Mouse (Mus musculus) midbrain, embryonic 10.5 days (tissue): ENCODE measurements around the gene Olfr1191-ps1. TPM values are rescaled to one million over a fixed set of nuclear protein-coding genes. Genes with fewer than 3 reads are reported as not detected.
"Not testable (repeated sequence)": the region's sequence is repeated elsewhere in the genome, so short reads cannot be mapped to it uniquely, and the experiment has no call there.

Experiments
- DNase-seq: peaks from one replicate; pipeline ENCODE4 v3.0.0-alpha.2; 2017; ENCODE audit warnings: low spot score
- H3K27ac ChIP-seq: fragments of 300-500 bp; sonication (generic); replicated peaks from 2 replicates; pipeline ENCODE4 v1.5.1; 2016; ENCODE audit warnings: mild to moderate bottlenecking
- H3K27me3 ChIP-seq: fragments of 300-500 bp; sonication (generic); 2 replicates; pipeline ENCODE4 v1.6.1; 2016; ENCODE audit warnings: low read depth, mild to moderate bottlenecking; ENCODE audit not compliant: poor library complexity, severe bottlenecking
- H3K36me3 ChIP-seq: fragments of 300-500 bp; sonication (generic); 2 replicates; pipeline ENCODE4 v1.6.1; 2016; ENCODE audit warnings: mild to moderate bottlenecking, moderate library complexity
- H3K4me1 ChIP-seq: fragments of 300-500 bp; sonication (generic); 2 replicates; pipeline ENCODE4 v1.6.1; 2016
- H3K4me3 ChIP-seq: fragments of 300-500 bp; sonication (generic); 2 replicates; pipeline ENCODE4 v1.5.1; 2016; ENCODE audit warnings: mild to moderate bottlenecking, moderate library complexity
- H3K9me3 ChIP-seq: fragments of 300-500 bp; sonication (generic); replicated peaks from 2 replicates; pipeline ENCODE4 v1.6.1; 2016; ENCODE audit warnings: mild to moderate bottlenecking
- WGBS: fragments of 180-500 bp; shearing (Covaris S2); methylation state at CpG from one replicate; pipeline ENCODE4 v1.1.7; 2016; 5-methylcytosine and 5-hydroxymethylcytosine counted together
- polyA plus RNA-seq: library from polyadenylated mRNA; unstranded; fragments of >200 nt; fragmentation: Nextera tagmentation; extraction: Ambion mirVana; gene quantifications from 2 replicates; pipeline ENCODE4 v1.2.1, GENCODE M21; 2016

The Olfr1191-ps1 gene
- polyA plus RNA-seq: not detected in 2 replicates

- 92% methylated on average over 1 of the region's 1 CpGs for WGBS
Observed at GRCm38 (mm10) chr2:88640242-88640641, at the start of gene Olfr1191-ps1. TSS of gene Olfr1191-ps1 (plus strand) at chr2:88640542.

GRCm38 (mm10) chr2:88648209-88648608 is 7.9 kb downstream of the Olfr1191-ps1 start, which contains the start of gene Olfr1192-ps1:
TSS of gene Olfr1192-ps1 (plus strand) at chr2:88648509.
- Histone ChIP-seq H3K27ac (no peak within 1 kb of the TSS), H3K27me3 (no peaks in the 10 kb centered on the region), H3K4me1 (no peaks in the 10 kb centered on the region), H3K9me3 (no peaks in the 10 kb centered on the region), H3K4me3 (no peak within 1 kb of the TSS), H3K36me3 (no peaks in the 10 kb centered on the region)
- WGBS: 55% methylated on average over 1 of the region's 1 CpGs
- DNase-seq: no peak

More at GRCm38 (mm10) chr2:88640242-88640641, at the start of gene Olfr1191-ps1:
- H3K36me3 ChIP-seq, H3K27me3 ChIP-seq, H3K4me3 ChIP-seq, DNase-seq, H3K27ac ChIP-seq, H3K4me1 ChIP-seq, H3K9me3 ChIP-seq: not testable (repeated sequence)

GRCm38 (mm10) chr2:88675328-88675727 is 35.0 kb downstream of the Olfr1191-ps1 start, which contains the start of gene Olfr1193:
TSS of gene Olfr1193 (plus strand) at chr2:88675628.
- not testable (repeated sequence) for H3K36me3 ChIP-seq, H3K27ac ChIP-seq, H3K4me1 ChIP-seq, H3K4me3 ChIP-seq, H3K9me3 ChIP-seq, H3K27me3 ChIP-seq, DNase-seq

DNA sequence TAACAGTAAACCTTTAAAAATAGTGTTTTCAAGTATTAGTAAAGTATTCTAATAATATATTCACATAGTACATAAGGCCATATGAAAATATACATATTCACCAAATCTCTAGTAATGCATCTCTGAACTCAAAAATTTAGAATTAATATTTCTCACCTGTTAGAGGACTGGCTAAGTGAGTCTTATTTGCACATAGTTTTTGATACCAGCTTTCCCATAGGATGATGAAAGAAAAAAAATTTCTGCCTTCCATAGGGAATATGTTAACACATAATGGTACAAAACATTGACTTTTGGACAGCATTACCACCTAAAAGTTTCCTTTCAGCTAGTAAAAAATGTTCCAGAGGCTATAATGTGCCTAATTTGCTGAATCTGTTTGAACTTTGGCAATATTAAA is 48.7 kb downstream of the Olfr1191-ps1 start, which contains the start of gene Olfr1195:
Olfr1195 (minus strand) TSS at position 101 of the 400 bp plus-strand sequence.
- H3K4me1 ChIP-seq: no peaks in the 10 kb centered on the region
- H3K27me3 ChIP-seq: no peaks in the 10 kb centered on the region
- H3K4me3 ChIP-seq: no peak within 1 kb of the TSS
- DNase-seq: no peak
- H3K9me3 ChIP-seq: no peaks in the 10 kb centered on the region
- H3K36me3 ChIP-seq: no peaks in the 10 kb centered on the region
- H3K27ac ChIP-seq: no peak within 1 kb of the TSS

Other genes with a start within 250 kb of the Olfr1191-ps1 start
- not detected in 2 replicates for gene Olfr1179, start 234.1 kb upstream of the Olfr1191-ps1 start, polyA plus RNA-seq
- not detected in 2 replicates for gene Olfr1180, start 221.4 kb upstream of the Olfr1191-ps1 start, polyA plus RNA-seq
- not detected in 2 replicates for gene Olfr1181, start 214.4 kb upstream of the Olfr1191-ps1 start, polyA plus RNA-seq
- gene Gm13757, start 191.4 kb upstream of the Olfr1191-ps1 start, polyA plus RNA-seq: not detected in 2 replicates
- not detected in 2 replicates for gene Olfr1183, start 185.7 kb upstream of the Olfr1191-ps1 start, polyA plus RNA-seq
- gene Olfr1184, start 156.9 kb upstream of the Olfr1191-ps1 start, polyA plus RNA-seq: not detected in 2 replicates
- gene Olfr1185-ps1, start 147.2 kb upstream of the Olfr1191-ps1 start, polyA plus RNA-seq: not detected in 2 replicates
- not detected in 2 replicates for gene Olfr1186, start 122.0 kb upstream of the Olfr1191-ps1 start, polyA plus RNA-seq
- gene Olfr1188, start 83.6 kb upstream of the Olfr1191-ps1 start, polyA plus RNA-seq: not detected in 2 replicates
- gene Olfr1189, start 54.1 kb upstream of the Olfr1191-ps1 start, polyA plus RNA-seq: not detected in 2 replicates
- gene Olfr1192-ps1, start 8.0 kb downstream of the Olfr1191-ps1 start, polyA plus RNA-seq: not detected in 2 replicates
- gene Olfr1193, start 35.1 kb downstream of the Olfr1191-ps1 start, polyA plus RNA-seq: not detected in 2 replicates
- not detected in 2 replicates for gene Olfr1195, start 48.6 kb downstream of the Olfr1191-ps1 start, polyA plus RNA-seq
- gene Olfr1196, start 64.1 kb downstream of the Olfr1191-ps1 start, polyA plus RNA-seq: not detected in 2 replicates
- not detected in 2 replicates for gene Olfr1197, start 91.8 kb downstream of the Olfr1191-ps1 start, polyA plus RNA-seq
- not detected in 2 replicates for gene Olfr1198, start 110.8 kb downstream of the Olfr1191-ps1 start, polyA plus RNA-seq
- not detected in 2 replicates for gene Olfr1199, start 119.9 kb downstream of the Olfr1191-ps1 start, polyA plus RNA-seq
- gene Olfr1200, start 129.9 kb downstream of the Olfr1191-ps1 start, polyA plus RNA-seq: not detected in 2 replicates
- gene Olfr1201, start 152.5 kb downstream of the Olfr1191-ps1 start, polyA plus RNA-seq: not detected in 2 replicates
- not detected in 2 replicates for gene Olfr1202, start 174.0 kb downstream of the Olfr1191-ps1 start, polyA plus RNA-seq
- gene Olfr1205, start 189.2 kb downstream of the Olfr1191-ps1 start, polyA plus RNA-seq: not detected in 2 replicates
- gene Olfr1204, start 208.8 kb downstream of the Olfr1191-ps1 start, polyA plus RNA-seq: not detected in 2 replicates
- gene Olfr1206, start 222.7 kb downstream of the Olfr1191-ps1 start, polyA plus RNA-seq: not detected in 2 replicates